Mouse (Mus musculus): Measurements from ENCODE around the gene Tmem233. TPM values are rescaled to one million over a fixed set of nuclear protein-coding genes. Genes with fewer than 3 reads are reported as not detected.

Gene Tmem233
- polyA plus RNA-seq, 1 experiment: not detected

DNA sequence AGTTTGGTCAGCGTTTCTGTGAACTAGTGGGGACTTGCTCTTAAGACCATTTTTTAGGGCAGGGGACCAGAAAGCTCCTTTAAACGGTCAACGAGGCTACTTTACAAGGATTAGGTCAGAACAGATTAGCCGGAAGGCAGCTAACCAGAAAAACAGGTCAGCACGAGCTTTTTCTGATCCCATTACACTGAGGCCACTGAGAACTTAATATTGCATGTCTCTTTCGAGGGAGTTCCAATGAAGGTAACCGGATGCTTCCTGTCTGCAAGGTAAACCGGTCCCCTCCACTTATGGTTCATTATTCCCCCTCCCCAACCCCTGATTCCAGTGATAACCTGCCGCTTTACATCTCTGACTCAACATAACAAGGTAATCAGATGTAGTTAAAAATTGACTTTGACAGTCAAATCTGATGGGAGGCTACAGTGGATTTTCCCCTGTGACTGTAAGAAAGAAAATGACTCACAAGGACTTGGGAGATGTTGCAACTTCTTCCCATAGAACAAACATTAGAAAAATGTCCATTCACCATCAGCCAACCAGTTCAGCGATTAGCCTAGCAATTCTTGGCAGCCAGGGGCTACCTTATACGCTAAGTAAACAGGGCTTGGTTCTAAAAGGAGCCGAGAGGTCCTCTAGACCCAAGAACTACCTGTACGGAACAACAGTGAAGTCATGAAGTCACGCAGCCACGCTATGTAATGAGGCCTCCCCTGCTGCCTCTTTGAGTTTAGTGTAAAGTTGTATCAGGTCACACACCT lies 73.8 kb downstream of the Tmem233 start:
- Histone ChIP-seq H3K4me1 (ENCODE audit: control insufficient read depth, insufficient read depth, low read length) (no peaks in the 10 kb centered on the region), H3K27ac (ENCODE audit: control insufficient read depth, insufficient read depth, low read depth, low read length, poor library complexity) (no peak overlapping the region), H3K4me3 (replicated peaks; ENCODE audit: control insufficient read depth, low read depth, low read length) (no peak overlapping the region)
- TF ChIP-seq POLR2A (IDR thresholded peaks at IDR 0.05; ENCODE audit: borderline replicate concordance, control insufficient read depth, low read depth, low read length): no peak
- no peak for TF ChIP-seq CTCF (IDR thresholded peaks at IDR 0.05; ENCODE audit: control insufficient read depth, insufficient read depth, low read length)
- 92% methylated on average over 15 of the region's 15 CpGs for WGBS

DNA sequence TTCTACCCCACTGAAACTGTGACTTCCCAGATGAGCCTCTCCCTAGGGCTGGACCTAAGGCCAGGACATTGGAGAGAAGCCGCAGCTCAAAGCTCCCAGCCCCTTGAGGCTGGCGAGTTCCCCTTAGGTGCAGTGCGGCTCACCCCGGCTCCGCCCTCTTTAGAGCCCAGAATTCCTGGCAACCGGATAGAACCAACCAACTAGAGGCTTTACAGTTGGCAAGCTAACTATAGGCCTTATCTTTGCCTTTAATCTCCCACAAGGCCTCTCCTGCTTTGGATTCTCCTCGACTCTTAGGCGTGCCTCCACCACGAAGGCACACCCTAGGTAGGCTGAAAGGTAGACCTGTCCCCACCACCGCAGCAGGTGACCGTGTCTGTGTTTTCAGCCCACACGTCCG lies 75.3 kb downstream of the Tmem233 start:
- Histone ChIP-seq H3K4me3 (replicated peaks; ENCODE audit: control insufficient read depth, low read depth, low read length) (no peak overlapping the region), H3K4me1 (ENCODE audit: control insufficient read depth, insufficient read depth, low read length) (peaks cover 4% of the 10 kb centered on the region), H3K27ac (ENCODE audit: control insufficient read depth, insufficient read depth, low read depth, low read length, poor library complexity) (no peak overlapping the region)
- 83% methylated on average over 13 of the region's 13 CpGs for WGBS
- TF ChIP-seq POLR2A (IDR thresholded peaks at IDR 0.05; ENCODE audit: borderline replicate concordance, control insufficient read depth, low read depth, low read length) (no peak), CTCF (IDR thresholded peaks at IDR 0.05; ENCODE audit: control insufficient read depth, insufficient read depth, low read length) (no peak)

GRCm38 (mm10) chr5:116006324-116007099 lies 76.5 kb downstream of the Tmem233 start:
- TF ChIP-seq POLR2A (IDR thresholded peaks at IDR 0.05; ENCODE audit: borderline replicate concordance, control insufficient read depth, low read depth, low read length) (no peak), CTCF (IDR thresholded peaks at IDR 0.05; ENCODE audit: control insufficient read depth, insufficient read depth, low read length) (no peak)
- Histone ChIP-seq H3K4me1 (ENCODE audit: control insufficient read depth, insufficient read depth, low read length) (peaks cover 4% of the 10 kb centered on the region), H3K4me3 (replicated peaks; ENCODE audit: control insufficient read depth, low read depth, low read length) (no peak overlapping the region), H3K27ac (ENCODE audit: control insufficient read depth, insufficient read depth, low read depth, low read length, poor library complexity) (no peak overlapping the region)
- WGBS: 91% methylated on average over 22 of the region's 22 CpGs

DNA sequence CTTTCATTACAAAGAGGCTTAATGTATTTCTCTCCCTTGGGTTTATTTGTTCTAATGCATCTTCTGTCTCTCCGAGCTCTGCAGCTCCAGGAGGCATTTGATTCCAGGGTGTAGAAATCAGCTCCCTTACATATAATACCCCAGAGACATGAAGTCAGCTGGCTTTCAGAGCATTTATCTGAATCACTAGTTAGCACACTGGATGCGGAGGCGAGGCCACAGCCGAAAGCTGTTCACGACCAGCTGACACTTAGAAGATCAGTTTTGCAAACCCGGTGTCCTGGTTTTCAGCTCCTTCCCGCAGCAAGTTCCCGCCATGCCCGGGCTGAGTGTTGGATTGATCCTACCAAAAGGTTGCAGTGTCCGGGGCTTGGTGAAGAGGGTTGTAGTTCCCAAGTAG lies 78.8 kb downstream of the Tmem233 start:
- WGBS: 98% methylated on average over 10 of the region's 10 CpGs
- Histone ChIP-seq H3K4me1 (ENCODE audit: control insufficient read depth, insufficient read depth, low read length) (peaks cover 4% of the 10 kb centered on the region), H3K4me3 (replicated peaks; ENCODE audit: control insufficient read depth, low read depth, low read length) (no peak overlapping the region), H3K27ac (ENCODE audit: control insufficient read depth, insufficient read depth, low read depth, low read length, poor library complexity) (no peak overlapping the region)
- TF ChIP-seq CTCF (IDR thresholded peaks at IDR 0.05; ENCODE audit: control insufficient read depth, insufficient read depth, low read length) (no peak), POLR2A (IDR thresholded peaks at IDR 0.05; ENCODE audit: borderline replicate concordance, control insufficient read depth, low read depth, low read length) (no peak)

- TF ChIP-seq POLR2A (IDR thresholded peaks at IDR 0.05; ENCODE audit: borderline replicate concordance, control insufficient read depth, low read depth, low read length): no peak
- no peak for TF ChIP-seq CTCF (IDR thresholded peaks at IDR 0.05; ENCODE audit: control insufficient read depth, insufficient read depth, low read length)
- H3K27ac ChIP-seq (ENCODE audit: control insufficient read depth, insufficient read depth, low read depth, low read length, poor library complexity): no peak overlapping the region; the same call in 1 of the 2 replicates
- WGBS: 87% methylated on average over 13 of the region's 13 CpGs
- peaks cover 4% of the 10 kb centered on the region for H3K4me1 ChIP-seq (ENCODE audit: control insufficient read depth, insufficient read depth, low read length)
- no peak overlapping the region for H3K4me3 ChIP-seq (replicated peaks; ENCODE audit: control insufficient read depth, low read depth, low read length)
These were observed 79.2 kb downstream of the Tmem233 start for GRCm38 (mm10) chr5:116003825-116004224.

DNA sequence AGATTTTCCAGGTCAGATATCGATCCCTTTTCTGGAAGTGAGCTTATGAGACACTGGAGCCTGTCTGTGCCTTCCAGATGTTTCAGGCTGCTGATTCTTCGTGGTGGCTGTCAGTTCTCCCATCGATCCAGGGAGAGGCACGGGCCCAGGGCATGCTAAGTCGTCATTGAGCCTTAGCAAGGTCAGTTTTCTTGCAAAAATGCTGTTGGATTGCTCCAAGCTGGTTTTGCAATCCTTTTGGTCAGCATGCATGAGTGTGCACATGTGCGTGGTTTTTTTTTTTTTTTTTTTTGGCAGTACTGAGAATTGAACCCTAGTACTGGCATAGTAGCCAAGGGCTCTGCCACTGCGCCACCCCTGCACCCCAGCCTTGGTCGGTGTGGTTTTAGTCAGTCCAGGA lies 79.9 kb downstream of the Tmem233 start:
- 50% methylated on average over 8 of the region's 8 CpGs for WGBS
- TF ChIP-seq POLR2A (IDR thresholded peaks at IDR 0.05; ENCODE audit: borderline replicate concordance, control insufficient read depth, low read depth, low read length): no peak
- H3K4me3 ChIP-seq (replicated peaks; ENCODE audit: control insufficient read depth, low read depth, low read length): no peak overlapping the region

GRCm38 (mm10) chr5:115997376-115997775 lies 85.7 kb downstream of the Tmem233 start:
- Histone ChIP-seq H3K27ac (ENCODE audit: control insufficient read depth, insufficient read depth, low read depth, low read length, poor library complexity) (no peak overlapping the region), H3K4me3 (replicated peaks; ENCODE audit: control insufficient read depth, low read depth, low read length) (no peak overlapping the region), H3K4me1 (ENCODE audit: control insufficient read depth, insufficient read depth, low read length) (no peaks in the 10 kb centered on the region)
- WGBS: 93% methylated on average over 13 of the region's 13 CpGs
- TF ChIP-seq CTCF (IDR thresholded peaks at IDR 0.05; ENCODE audit: control insufficient read depth, insufficient read depth, low read length): no peak
- no peak for TF ChIP-seq POLR2A (IDR thresholded peaks at IDR 0.05; ENCODE audit: borderline replicate concordance, control insufficient read depth, low read depth, low read length)

More for the DNA sequence above, 79.9 kb downstream of the Tmem233 start:
- Histone ChIP-seq H3K4me1 (ENCODE audit: control insufficient read depth, insufficient read depth, low read length) (peaks cover 4% of the 10 kb centered on the region), H3K27ac (ENCODE audit: control insufficient read depth, insufficient read depth, low read depth, low read length, poor library complexity) (peak overlapping the region; percentile 55)

DNA sequence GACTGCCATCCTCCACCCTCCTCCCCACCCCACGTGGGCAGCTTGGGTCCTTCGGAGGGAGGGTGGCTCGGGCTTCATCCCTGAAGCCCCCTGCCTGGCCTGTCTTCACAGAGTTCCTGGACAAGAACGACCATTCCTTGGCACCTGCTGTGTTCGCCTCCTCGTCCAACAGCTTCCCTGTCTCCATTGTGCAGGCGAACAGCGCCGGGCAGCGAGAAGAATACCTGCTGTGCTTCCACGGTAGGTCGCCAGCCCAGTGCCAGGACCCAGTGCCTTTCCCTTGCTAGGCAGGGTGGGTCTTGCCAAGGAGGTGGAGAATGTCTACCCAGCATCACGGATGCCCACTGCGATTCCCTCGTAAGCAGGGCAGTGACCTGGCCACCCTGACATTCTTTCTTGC lies 88.9 kb downstream of the Tmem233 start:
- Histone ChIP-seq H3K4me3 (replicated peaks; ENCODE audit: control insufficient read depth, low read depth, low read length) (no peak overlapping the region), H3K27ac (ENCODE audit: control insufficient read depth, insufficient read depth, low read depth, low read length, poor library complexity) (no peak overlapping the region), H3K4me1 (ENCODE audit: control insufficient read depth, insufficient read depth, low read length) (no peaks in the 10 kb centered on the region)
- WGBS: 94% methylated on average over 15 of the region's 15 CpGs
- TF ChIP-seq CTCF (IDR thresholded peaks at IDR 0.05; ENCODE audit: control insufficient read depth, insufficient read depth, low read length): no peak
- no peak for TF ChIP-seq POLR2A (IDR thresholded peaks at IDR 0.05; ENCODE audit: borderline replicate concordance, control insufficient read depth, low read depth, low read length)
